Mouse (Mus musculus): ENCODE results near the gene Hist2h3c2. TPM values are rescaled to one million over a fixed set of nuclear protein-coding genes. Genes with fewer than 3 reads are reported as not detected.
"Not testable (repeated sequence)": the region's sequence is repeated elsewhere in the genome, so short reads cannot be mapped to it uniquely, and the experiment has no call there.

The Hist2h3c2 gene
- total and polyA plus RNA-seq, 3 experiments: 8.2 to 2,744 (median 1,897) TPM

DNA sequence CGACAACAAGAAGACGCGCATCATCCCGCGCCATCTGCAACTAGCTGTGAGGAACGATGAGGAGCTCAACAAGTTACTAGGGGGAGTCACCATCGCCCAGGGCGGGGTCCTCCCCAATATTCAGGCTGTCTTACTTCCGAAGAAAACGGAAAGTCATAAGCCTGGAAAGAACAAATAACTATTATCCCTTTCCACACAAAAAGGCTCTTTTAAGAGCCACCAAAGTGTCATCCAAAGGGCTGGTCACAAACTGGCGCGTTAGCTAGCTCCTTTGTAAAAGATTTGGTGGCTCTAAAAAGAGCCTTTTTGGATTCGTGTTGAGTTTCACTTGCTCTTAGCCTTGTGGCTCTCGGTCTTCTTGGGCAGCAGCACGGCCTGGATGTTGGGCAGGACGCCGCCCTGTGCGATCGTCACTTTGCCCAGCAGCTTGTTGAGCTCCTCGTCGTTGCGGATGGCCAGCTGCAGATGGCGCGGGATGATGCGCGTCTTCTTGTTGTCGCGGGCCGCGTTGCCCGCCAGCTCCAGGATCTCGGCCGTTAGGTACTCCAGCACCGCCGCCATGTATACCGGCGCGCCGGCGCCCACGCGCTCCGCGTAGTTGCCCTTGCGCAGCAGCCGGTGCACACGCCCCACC lies 18.7 kb downstream of the Hist2h3c2 start:
- Histone ChIP-seq H3K27ac (ENCODE audit: control insufficient read depth, low read depth, low read length) (peak overlapping the region; percentile 99), H3K4me1 (ENCODE audit: control insufficient read depth in 1 of 2, insufficient read depth in 2 of 2, low read length in 2 of 2) (peaks cover 2 to 26% of the 10 kb centered on the region in 2 experiments; a peak in 3 of 4 replicates), H3K4me3 (ENCODE audit: control insufficient read depth in 1 of 2, insufficient read depth in 1 of 2, low read depth in 2 of 2, low read length in 2 of 2) (peak overlapping the region; percentile 40 to 68), H3K36me3 (ENCODE audit: control insufficient read depth in 1 of 2, insufficient read depth in 2 of 2, low read length in 2 of 2) (peaks cover 0 to 37% of the 10 kb centered on the region in 2 experiments; a peak in 2 of 4 replicates), H3K9ac (ENCODE audit: control insufficient read depth, low read depth, low read length, poor library complexity, severe bottlenecking) (peak overlapping the region; percentile 88), H3K79me2 (ENCODE audit: control insufficient read depth, insufficient read depth, low read length, poor library complexity) (peaks cover 18% of the 10 kb centered on the region; the same call in 1 of the 2 replicates)
- H3K9me3 ChIP-seq (replicated peaks; ENCODE audit: insufficient read depth, low read length); H3K27me3 ChIP-seq (ENCODE audit: control insufficient read depth in 1 of 2, insufficient read depth in 2 of 2, low read length in 2 of 2): not testable (repeated sequence)
- DNase-seq (ENCODE audit: low read depth, low spot score): peak; percentile 95
- TF ChIP-seq POLR2A (IDR thresholded peaks at IDR 0.05; ENCODE audit: control insufficient read depth in 1 of 2, insufficient read depth in 1 of 2, low read depth in 1 of 2, low read length in 2 of 2, poor library complexity in 1 of 2): peak; percentile 79 to 99; a peak in 3 of 4 replicates
- TF ChIP-seq POLR2AphosphoS5 (IDR thresholded peaks at IDR 0.05; ENCODE audit: borderline replicate concordance, low read depth, low read length): peak; percentile 99

DNA sequence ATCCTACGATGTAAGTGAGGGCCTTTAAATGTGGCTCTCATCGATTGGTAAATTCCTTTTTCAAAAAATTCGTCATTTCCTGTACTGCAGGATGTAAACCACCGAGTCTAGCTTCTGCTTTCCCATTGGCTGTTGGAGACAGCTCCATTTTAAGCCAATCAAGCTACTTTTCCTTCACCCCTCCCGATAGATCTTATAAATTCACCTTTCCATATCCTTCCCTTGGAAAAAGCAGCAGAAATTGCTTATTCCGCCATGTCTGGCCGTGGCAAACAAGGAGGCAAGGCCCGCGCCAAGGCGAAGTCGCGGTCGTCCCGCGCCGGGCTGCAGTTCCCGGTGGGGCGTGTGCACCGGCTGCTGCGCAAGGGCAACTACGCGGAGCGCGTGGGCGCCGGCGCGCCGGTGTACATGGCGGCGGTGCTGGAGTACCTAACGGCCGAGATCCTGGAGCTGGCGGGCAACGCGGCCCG lies 19.2 kb downstream of the Hist2h3c2 start, which contains the start of the genes Bola1 and Hist2h2ab:
Gene Bola1 (minus strand): TSS at position 49 of the 470 bp plus-strand sequence.
Gene Hist2h2ab (plus strand): TSS at position 205 of the 470 bp plus-strand sequence.
- peak within 1 kb of the TSS; percentile 88 for H3K9ac ChIP-seq (ENCODE audit: control insufficient read depth, low read depth, low read length, poor library complexity, severe bottlenecking)
- H3K9me3 ChIP-seq (replicated peaks; ENCODE audit: insufficient read depth, low read length): no peaks in the 10 kb centered on the region
- H3K79me2 ChIP-seq (ENCODE audit: control insufficient read depth, insufficient read depth, low read length, poor library complexity): peaks cover 18% of the 10 kb centered on the region; the same call in 1 of the 2 replicates
- TF ChIP-seq TBP (IDR thresholded peaks at IDR 0.05; ENCODE audit: low read depth, low read length) (peak; percentile 98), POLR2A (IDR thresholded peaks at IDR 0.05; ENCODE audit: control insufficient read depth in 1 of 2, insufficient read depth in 1 of 2, low read depth in 1 of 2, low read length in 2 of 2, poor library complexity in 1 of 2) (peak in 1 of 2 experiments; percentile 90; a peak in 3 of 4 replicates), GATA1 (IDR thresholded peaks at IDR 0.05; ENCODE audit: low read depth, low read length) (peak; percentile 28), SMC3 (IDR thresholded peaks at IDR 0.05; ENCODE audit: low read depth, low read length) (no peak)
- DNase-seq (ENCODE audit: low read depth, low spot score): peak; percentile 99
- H3K27me3 ChIP-seq (ENCODE audit: control insufficient read depth in 1 of 2, insufficient read depth in 2 of 2, low read length in 2 of 2): peaks cover 0 to 2% of the 10 kb centered on the region in 2 experiments; a peak in 2 of 4 replicates
- H3K36me3 ChIP-seq (ENCODE audit: control insufficient read depth in 1 of 2, insufficient read depth in 2 of 2, low read length in 2 of 2): peaks cover 0 to 31% of the 10 kb centered on the region in 2 experiments; a peak in 2 of 4 replicates
- H3K4me3 ChIP-seq (ENCODE audit: control insufficient read depth in 1 of 2, insufficient read depth in 1 of 2, low read depth in 2 of 2, low read length in 2 of 2): peak within 1 kb of the TSS; percentile 61 to 68
- peaks cover 0 to 20% of the 10 kb centered on the region in 2 experiments; a peak in 3 of 4 replicates for H3K4me1 ChIP-seq (ENCODE audit: control insufficient read depth in 1 of 2, insufficient read depth in 2 of 2, low read length in 2 of 2)
- H3K27ac ChIP-seq (ENCODE audit: control insufficient read depth, low read depth, low read length): peak within 1 kb of the TSS; percentile 99

DNA sequence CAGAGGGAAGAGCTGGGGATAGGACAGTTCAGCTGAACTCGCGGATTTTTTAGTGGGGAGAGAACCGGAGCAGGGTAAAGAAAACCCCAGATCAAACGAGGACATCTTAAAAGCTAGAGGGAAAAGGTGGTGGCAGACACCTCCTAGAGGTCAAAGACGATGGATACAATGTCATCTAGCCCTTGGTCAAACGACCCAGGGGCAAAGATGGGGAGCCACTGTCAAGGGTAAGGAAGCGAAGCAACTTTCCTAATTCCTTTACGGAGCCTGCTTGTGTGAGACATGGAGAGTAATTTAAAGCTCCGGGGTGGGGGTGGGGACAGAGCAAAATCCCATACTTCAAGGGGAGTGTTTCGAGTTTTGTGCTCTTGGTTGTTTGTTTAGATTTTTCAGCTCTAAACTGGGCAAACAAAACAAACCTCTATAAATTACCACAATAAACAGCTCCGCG lies 19.7 kb downstream of the Hist2h3c2 start:
- TF ChIP-seq POLR2A (IDR thresholded peaks at IDR 0.05; ENCODE audit: control insufficient read depth in 1 of 2, insufficient read depth in 1 of 2, low read depth in 1 of 2, low read length in 2 of 2, poor library complexity in 1 of 2) (0 out of 4 replicates have a peak, but pooled peaks of 1 of the 2 experiments have one; percentile 2), ETS1 (IDR thresholded peaks at IDR 0.05; ENCODE audit: low read depth, low read length) (no peak), CTCF (IDR thresholded peaks at IDR 0.05 in 2 of 3, conservative IDR thresholded peaks at IDR 0.05 in 1 of 3; ENCODE audit: control insufficient read depth in 1 of 3, insufficient read depth in 1 of 3, low read depth in 2 of 3, low read length in 3 of 3, poor library complexity in 1 of 3, severe bottlenecking in 1 of 3) (peak in 2 of 3 experiments; percentile 7 to 41; a peak in 2 of 6 replicates)
- peaks cover 0 to 31% of the 10 kb centered on the region in 2 experiments; a peak in 2 of 4 replicates for H3K36me3 ChIP-seq (ENCODE audit: control insufficient read depth in 1 of 2, insufficient read depth in 2 of 2, low read length in 2 of 2)
- peak overlapping the region; percentile 84 for H3K9ac ChIP-seq (ENCODE audit: control insufficient read depth, low read depth, low read length, poor library complexity, severe bottlenecking)
- peak overlapping the region; percentile 61 to 68 for H3K4me3 ChIP-seq (ENCODE audit: control insufficient read depth in 1 of 2, insufficient read depth in 1 of 2, low read depth in 2 of 2, low read length in 2 of 2)
- H3K4me1 ChIP-seq (ENCODE audit: control insufficient read depth in 1 of 2, insufficient read depth in 2 of 2, low read length in 2 of 2): peaks cover 0 to 19% of the 10 kb centered on the region in 2 experiments; a peak in 3 of 4 replicates
- no peaks in the 10 kb centered on the region for H3K9me3 ChIP-seq (replicated peaks; ENCODE audit: insufficient read depth, low read length)
- H3K27me3 ChIP-seq (ENCODE audit: control insufficient read depth in 1 of 2, insufficient read depth in 2 of 2, low read length in 2 of 2): peaks cover 0 to 6% of the 10 kb centered on the region in 2 experiments; a peak in 3 of 4 replicates
- peaks cover 18% of the 10 kb centered on the region; the same call in 1 of the 2 replicates for H3K79me2 ChIP-seq (ENCODE audit: control insufficient read depth, insufficient read depth, low read length, poor library complexity)
- peak overlapping the region; percentile 99 for H3K27ac ChIP-seq (ENCODE audit: control insufficient read depth, low read depth, low read length)
- no peak for DNase-seq (ENCODE audit: low read depth, low spot score)

Data from MEL (cell line).